Mouse (Mus musculus) olfactory bulb, adult 2 months (tissue): ENCODE results near the gene Homer3.
A peak's percentile ranks its signal among the peaks of the same experiment; 100 is the strongest.

Experiments used
- CTCF ChIP-seq: fragments of 200-500 bp; IDR thresholded peaks from 2 replicates; pipeline ENCODE4 v1.5.1; 2012; ENCODE audit warnings: low read depth, mild to moderate bottlenecking, low read length, moderate library complexity; ENCODE audit not compliant: insufficient read depth
- POLR2A ChIP-seq: fragments of 200-500 bp; IDR thresholded peaks from 2 replicates; pipeline ENCODE4 v1.6.1; 2012; ENCODE audit warnings: mild to moderate bottlenecking, low read depth, low read length, moderate library complexity; ENCODE audit not compliant: insufficient read depth

DNA sequence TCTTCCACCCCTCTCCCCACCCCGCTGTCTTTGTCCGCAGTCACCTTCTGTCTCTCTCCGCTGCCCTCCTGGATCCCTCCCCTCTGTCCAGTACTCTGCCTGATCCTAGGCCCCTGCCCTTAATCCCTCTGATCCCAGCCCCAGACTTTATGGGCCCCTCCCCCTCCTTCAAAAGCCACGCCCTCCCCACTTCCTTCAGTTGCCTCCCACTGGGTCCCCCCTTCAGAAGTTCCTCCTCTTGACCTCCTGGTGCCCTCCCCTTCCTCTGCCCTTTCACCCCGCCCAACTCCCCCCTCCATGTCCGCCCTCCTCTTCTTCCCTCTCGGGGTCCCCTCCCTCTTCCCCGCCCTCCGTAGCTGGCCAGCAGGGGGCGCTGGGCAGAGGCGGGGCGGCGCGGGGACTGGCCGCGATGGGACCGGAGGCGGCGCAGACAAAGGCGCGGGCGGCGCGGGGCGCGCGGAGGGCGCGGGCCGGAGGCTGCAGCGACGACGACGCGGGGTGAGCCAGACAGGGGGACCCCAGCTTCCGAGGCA is at the start of gene Homer3:
- peak; percentile 76; the same call in 1 of the 2 replicates for TF ChIP-seq CTCF
- no peak; the same call in 1 of the 2 replicates for TF ChIP-seq POLR2A
